Comparison of ENCODE assay signal across 12 mouse cellular contexts in genomic region chr2:106942451-106942850, GRCm38 (mm10). TPM values are rescaled to one million over a fixed set of nuclear protein-coding genes. Genes with fewer than 3 reads are reported as not detected.
DNase-seq lines count a peak whose midpoint lies in the region; ATAC-seq and TF ChIP-seq lines count a peak whose summit lies in the region.
"Had no signal": no experiment of that assay in that cellular context is flagged by ENCODE, and none has a peak within 500 bp of the region (broad histone marks: within the 10 kb centered on the region; RNA-seq: fewer than 3 reads in every experiment).

No protein-coding gene starts in this region.

- no peak overlapping the region for H3K9ac ChIP-seq in midbrain, postnatal 0 days (replicated peaks; ENCODE audit: low read length, poor library complexity, severe bottlenecking)
- no peak overlapping the region for H3K9ac ChIP-seq in midbrain, embryonic 15.5 days
- H3K9ac ChIP-seq: neural tube, embryonic 13.5 days had no signal

- no peaks in the 10 kb centered on the region for H3K36me3 ChIP-seq in midbrain, postnatal 0 days (ENCODE audit: insufficient read depth, low read length)
- H3K36me3 ChIP-seq in midbrain, embryonic 15.5 days (replicated peaks), result no peaks in the 10 kb centered on the region
- H3K36me3 ChIP-seq: neural tube, embryonic 13.5 days had no signal

- H3K27me3 ChIP-seq in midbrain, postnatal 0 days (ENCODE audit: insufficient read depth, low read length), result no peaks in the 10 kb centered on the region
- H3K27me3 ChIP-seq in midbrain, embryonic 15.5 days (replicated peaks), result 0 out of 2 replicates have a peak, but pooled peaks cover under 1% of the 10 kb centered on the region
- H3K27me3 ChIP-seq: neural tube, embryonic 13.5 days had no signal

- no peak overlapping the region for H3K4me3 ChIP-seq in midbrain, postnatal 0 days (ENCODE audit: low read depth, low read length)
- no peak overlapping the region for H3K4me3 ChIP-seq in midbrain, embryonic 15.5 days
- H3K4me3 ChIP-seq in layer of hippocampus, adult 2 months, result no peak overlapping the region
- H3K4me3 ChIP-seq: neural tube, embryonic 13.5 days had no signal

- TF ChIP-seq CTCF in midbrain, postnatal 0 days (IDR thresholded peaks at IDR 0.05), result no peak
- TF ChIP-seq CTCF in layer of hippocampus, adult 2 months (conservative IDR thresholded peaks at IDR 0.05), result no peak

- H3K4me1 ChIP-seq in midbrain, postnatal 0 days (ENCODE audit: insufficient read depth, low read length), result no peaks in the 10 kb centered on the region
- H3K4me1 ChIP-seq in midbrain, embryonic 15.5 days, result 0 out of 2 replicates have a peak, but pooled peaks cover 4% of the 10 kb centered on the region

- no peak overlapping the region for H3K4me2 ChIP-seq in midbrain, postnatal 0 days (ENCODE audit: low read depth, low read length, poor library complexity, severe bottlenecking)
- no peak overlapping the region for H3K4me2 ChIP-seq in midbrain, embryonic 15.5 days
- H3K4me2 ChIP-seq: neural tube, embryonic 13.5 days had no signal

- H3K27ac ChIP-seq in midbrain, postnatal 0 days (ENCODE audit: low read depth, low read length), result no peak overlapping the region
- H3K27ac ChIP-seq in midbrain, embryonic 15.5 days, result no peak overlapping the region
- H3K27ac ChIP-seq in layer of hippocampus, adult 2 months, result 0 out of 2 replicates have a peak overlapping the region, but pooled peaks have one; percentile 14
- H3K27ac ChIP-seq: macrophage; neural tube, embryonic 13.5 days had no signal

- peak; percentile 7 to 21 for DNase-seq in heart, postnatal 36 days
- no peak for DNase-seq in heart, adult 11 months
- DNase-seq in midbrain, postnatal 0 days (ENCODE audit: low spot score), result peak; percentile 70
- peak; percentile 35 for DNase-seq in brain, adult 2 months (ENCODE audit: low read depth, low spot score)
- peak; percentile 51 to 58 for DNase-seq in layer of hippocampus, adult 2 months (ENCODE audit: low spot score in 2 of 2)
- DNase-seq: kidney, postnatal 14 days; thymus, adult 2 months had no signal

- H3K9me3 ChIP-seq in midbrain, postnatal 0 days (ENCODE audit: low read length), result no peaks in the 10 kb centered on the region
- no peaks in the 10 kb centered on the region for H3K9me3 ChIP-seq in midbrain, embryonic 15.5 days
- H3K9me3 ChIP-seq: neural tube, embryonic 13.5 days had no signal

- intact Hi-C loops in heart, postnatal 36 days (cut with DNase I), result no loop called here

- ATAC-seq in midbrain, postnatal 0 days (ENCODE audit: low FRiP score), result no peak
- ATAC-seq in midbrain, embryonic 15.5 days (replicated peaks), result no peak
- no peak for ATAC-seq in megakaryocyte progenitor cell, adult 5-6 weeks (replicated peaks; ENCODE audit: poor library complexity)
- no peak for ATAC-seq in monocyte, adult 5-6 weeks (replicated peaks; ENCODE audit: insufficient number of reproducible peaks, low FRiP score, low TSS enrichment, poor library complexity, severe bottlenecking)

- 67% methylated on average over 1 of the region's 1 CpGs for WGBS in midbrain, postnatal 0 days
- 66% methylated on average over 1 of the region's 1 CpGs for WGBS in midbrain, embryonic 15.5 days

RNA-seq across cellular contexts. Expression of gene Arl14ep, which starts 31.8 kb away (rescaled TPM):
- total RNA-seq in heart, postnatal 36 days (2021), result 10 to 100 TPM in 1 of 2 experiments, 1 to 10 TPM in 1; 9.7 to 11.9 TPM
- 27.8 and 40.6 TPM in 2 replicates for total RNA-seq in midbrain, postnatal 0 days (2014; rRNA removed)
- polyA plus RNA-seq in midbrain, postnatal 0 days (2015; fragmentation: Nextera tagmentation; extraction: Ambion mirVana), result 26.5 and 26.9 TPM in 2 replicates
- 32.0 and 34.4 TPM in 2 replicates for polyA plus RNA-seq in midbrain, embryonic 15.5 days (2015; fragmentation: Nextera tagmentation; extraction: Ambion mirVana)
- 10 to 100 TPM; 49.9 to 53.6 TPM for total RNA-seq in layer of hippocampus, adult 2 months (2021)
- 31.8 and 33.7 TPM in 2 replicates for total RNA-seq in megakaryocyte progenitor cell, adult 5-6 weeks (2015)
- total RNA-seq in megakaryocyte progenitor cell, adult 5-6 weeks (2017), result 33.2 and 33.3 TPM in 2 replicates
- total RNA-seq in monocyte, adult 5-6 weeks (2017), result 25.8 to 28.6 TPM (median 27.7 TPM) in 3 replicates
